Mouse (Mus musculus): ENCODE data around the gene Myzap.

GRCm38 (mm10) chr9:71529960-71530359, 62.2 kb downstream of the Myzap start:
- TF ChIP-seq POLR2A (IDR thresholded peaks at IDR 0.05; ENCODE audit: borderline replicate concordance, low read depth, low read length) (no peak), CTCF (IDR thresholded peaks at IDR 0.05; ENCODE audit: low read depth, low read length) (no peak)

All from bone marrow macrophage, adult 2 months (primary cell).